Mouse (Mus musculus) stomach, postnatal 0 days (tissue): Measurements from ENCODE around the gene Adgrf4.

Experiments used
- CTCF ChIP-seq: IDR thresholded peaks from 2 replicates; pipeline ENCODE4 v1.5.1; 2016; ENCODE audit warnings: antibody characterized with exemption, low read depth, mild to moderate bottlenecking, moderate library complexity
- EP300 ChIP-seq: optimal IDR thresholded peaks from 2 replicates; pipeline ENCODE3; 2016; ENCODE audit warnings: antibody characterized with exemption

DNA sequence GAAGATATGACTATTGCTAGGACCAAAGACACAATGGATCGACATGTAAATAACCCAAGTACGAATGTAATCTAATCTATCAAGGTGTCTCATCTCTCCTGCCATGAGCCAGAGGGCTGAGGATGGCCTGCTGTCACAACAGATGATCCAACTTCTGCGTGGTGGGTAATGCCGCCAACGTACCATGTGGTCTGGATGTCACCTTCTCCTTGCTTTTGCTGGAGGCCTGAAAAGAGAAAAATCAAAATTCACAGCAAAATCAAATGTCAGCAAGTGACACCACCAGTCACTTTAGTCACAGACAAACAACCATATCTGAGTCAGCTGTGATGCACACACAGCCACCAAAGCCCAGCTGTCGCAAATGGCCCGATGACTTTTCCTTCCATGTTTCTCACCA is 22.9 kb upstream of the Adgrf4 start:
- TF ChIP-seq CTCF (no peak), EP300 (no peak)
